Mouse (Mus musculus): Measurements from ENCODE around the gene Cacnb1.

GRCm38 (mm10) chr11:97995564-97996288 lies 27.1 kb downstream of the Cacnb1 start, which contains the start of gene Arl5c:
- no peak for TF ChIP-seq CTCF (IDR thresholded peaks at IDR 0.05; ENCODE audit: extremely low read depth, insufficient read depth, insufficient read length, insufficient replicate concordance)
- TF ChIP-seq POLR2A (IDR thresholded peaks at IDR 0.05; ENCODE audit: low read depth, low read length) = peak; percentile 40; the same call in 1 of the 2 replicates

Data from spleen, adult 2 months (tissue).